Mouse (Mus musculus) liver, embryonic 14.5 days (tissue): ENCODE data around the gene Dll3.

Experiments used
- CTCF ChIP-seq: IDR thresholded peaks from 2 replicates; pipeline ENCODE4 v1.5.1; 2016; ENCODE audit warnings: antibody characterized with exemption, low read depth, control low read depth
- EP300 ChIP-seq: IDR thresholded peaks from 2 replicates; pipeline ENCODE4 v1.6.1; 2016; ENCODE audit warnings: antibody characterized with exemption, low read depth

DNA sequence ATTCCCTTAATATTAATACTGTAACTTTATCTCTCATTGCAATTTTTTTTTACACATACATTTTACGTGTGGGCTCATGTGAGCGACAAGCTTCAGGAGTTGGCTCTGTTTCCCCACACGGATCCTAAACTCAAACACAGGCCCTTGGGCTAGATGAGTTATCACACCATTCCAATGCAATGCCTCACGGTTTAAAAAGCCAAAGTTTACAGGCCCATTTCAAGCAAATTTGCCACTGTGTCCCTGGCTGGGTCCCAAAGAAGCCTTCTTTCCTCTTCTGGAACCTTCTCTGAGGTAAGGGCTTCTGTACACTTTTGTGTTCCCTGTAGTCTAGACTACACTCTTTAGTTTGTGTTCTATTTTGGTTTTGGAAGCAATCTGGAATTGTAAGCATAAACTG, 32.5 kb upstream of the Dll3 start:
- TF ChIP-seq CTCF, result no peak
- no peak for TF ChIP-seq EP300
